Mouse (Mus musculus) lung, embryonic 14.5 days (tissue): Measurements from ENCODE around the gene Tspan4. TPM values are rescaled to one million over a fixed set of nuclear protein-coding genes. Genes with fewer than 3 reads are reported as not detected.

Source experiments
- ATAC-seq: fragments of 200-750 bp; cut with Nextera tagmentation; 2 replicates; pipeline ENCODE4 v1.8.0; 2017; ENCODE audit warnings: mild to moderate bottlenecking, moderate TSS enrichment, moderate library complexity; ENCODE audit not compliant: insufficient read depth
- DNase-seq: peaks from one replicate; pipeline ENCODE4 v3.0.0-alpha.2; 2015
- H3K27ac ChIP-seq: fragments of 300-500 bp; sonication (generic); 2 replicates; pipeline ENCODE4 v1.5.1; 2014; ENCODE audit warnings: low read depth, mild to moderate bottlenecking, moderate library complexity
- H3K27me3 ChIP-seq: fragments of 300-500 bp; sonication (generic); 2 replicates; pipeline ENCODE4 v1.6.1; 2014; ENCODE audit warnings: low read length, control low read depth; ENCODE audit not compliant: insufficient read depth
- H3K36me3 ChIP-seq: fragments of 300-500 bp; sonication (generic); 2 replicates; pipeline ENCODE4 v1.6.1; 2014; ENCODE audit warnings: control low read depth; ENCODE audit not compliant: insufficient read depth
- H3K4me1 ChIP-seq: fragments of 300-500 bp; sonication (generic); 2 replicates; pipeline ENCODE4 v1.6.1; 2014; ENCODE audit warnings: antibody characterized with exemption, control low read depth; ENCODE audit not compliant: insufficient read depth
- H3K4me2 ChIP-seq: fragments of 300-500 bp; sonication (generic); 2 replicates; pipeline ENCODE4 v1.6.1; 2014; ENCODE audit warnings: mild to moderate bottlenecking
- H3K4me3 ChIP-seq: fragments of 300-500 bp; sonication (generic); 2 replicates; pipeline ENCODE4 v1.5.1; 2014; ENCODE audit warnings: low read depth, low read length
- H3K9ac ChIP-seq: fragments of 300-500 bp; sonication (generic); 2 replicates; pipeline ENCODE4 v1.6.1; 2014
- H3K9me3 ChIP-seq: fragments of 300-500 bp; sonication (generic); 2 replicates; pipeline ENCODE4 v1.6.1; 2016; ENCODE audit warnings: low read depth, low read length, control low read depth
- CTCF ChIP-seq: IDR thresholded peaks from 2 replicates; pipeline ENCODE4 v1.5.1; 2016; ENCODE audit warnings: antibody characterized with exemption, low read depth
- whole genome bisulfite sequencing: fragments of 180-500 bp; shearing (Covaris S2); extraction: QIAGEN DNeasy Blood & Tissue Kit; methylation state at CpG from one replicate; pipeline ENCODE4 v1.1.7; 2014; 5-methylcytosine and 5-hydroxymethylcytosine counted together
- polyA plus RNA-seq: library from polyadenylated mRNA; unstranded; fragments of >200 nt; fragmentation: Nextera tagmentation; extraction: Ambion mirVana; gene quantifications from 2 replicates; pipeline ENCODE4 v1.2.1, GENCODE M21; 2014

Tspan4 gene
- polyA plus RNA-seq, 1 experiment from 2014 or later = 100.0 TPM

DNA sequence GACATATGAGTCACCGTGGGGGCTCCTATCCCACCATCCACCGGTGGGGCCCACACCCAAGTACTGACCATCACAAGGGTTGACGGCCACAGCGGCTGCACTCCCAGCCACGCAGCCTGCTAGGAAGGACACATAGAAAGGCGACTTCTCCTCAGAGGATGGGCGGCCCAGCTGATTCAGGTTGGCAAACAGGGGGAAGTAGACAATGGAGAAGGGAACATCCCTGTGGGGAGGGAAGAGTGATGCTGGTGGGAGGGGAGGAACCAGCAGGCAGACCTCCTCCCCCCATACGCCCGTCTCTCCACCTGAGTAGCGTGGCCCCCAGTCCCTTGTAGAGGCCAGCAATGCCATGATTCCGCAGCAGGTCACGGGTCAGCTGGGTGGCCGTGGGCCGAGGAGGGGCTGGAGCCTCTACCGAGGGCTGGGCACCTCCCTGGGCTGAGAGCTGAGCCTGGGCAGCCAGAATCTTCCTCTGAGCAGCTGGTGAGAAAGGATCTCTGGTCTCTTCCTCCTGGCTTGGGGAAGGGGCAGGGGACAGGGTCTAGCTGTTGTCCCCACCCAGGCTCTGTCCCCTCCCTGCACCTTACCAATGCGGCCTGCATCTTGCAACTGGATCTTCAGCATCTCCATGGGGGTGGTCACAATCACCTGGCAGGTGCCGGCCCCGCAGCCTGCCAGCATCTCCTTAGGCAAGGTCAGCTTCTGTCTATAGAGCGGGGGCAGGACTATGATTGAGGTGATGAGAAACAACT is 43.4 kb upstream of the Tspan4 start:
- TF ChIP-seq CTCF = no peak
- ATAC-seq (no peak), DNase-seq (no peak)
- H3K4me1 ChIP-seq = peaks cover 15% of the 10 kb centered on the region; the same call in 1 of the 2 replicates
- no peak overlapping the region for H3K4me3 ChIP-seq
- WGBS = 88% methylated on average over 19 of the region's 19 CpGs
- H3K9ac ChIP-seq = no peak overlapping the region
- H3K27me3 ChIP-seq = no peaks in the 10 kb centered on the region
- peaks cover 35% of the 10 kb centered on the region for H3K36me3 ChIP-seq
- no peak overlapping the region for H3K27ac ChIP-seq
- H3K9me3 ChIP-seq = no peaks in the 10 kb centered on the region
- no peak overlapping the region for H3K4me2 ChIP-seq

DNA sequence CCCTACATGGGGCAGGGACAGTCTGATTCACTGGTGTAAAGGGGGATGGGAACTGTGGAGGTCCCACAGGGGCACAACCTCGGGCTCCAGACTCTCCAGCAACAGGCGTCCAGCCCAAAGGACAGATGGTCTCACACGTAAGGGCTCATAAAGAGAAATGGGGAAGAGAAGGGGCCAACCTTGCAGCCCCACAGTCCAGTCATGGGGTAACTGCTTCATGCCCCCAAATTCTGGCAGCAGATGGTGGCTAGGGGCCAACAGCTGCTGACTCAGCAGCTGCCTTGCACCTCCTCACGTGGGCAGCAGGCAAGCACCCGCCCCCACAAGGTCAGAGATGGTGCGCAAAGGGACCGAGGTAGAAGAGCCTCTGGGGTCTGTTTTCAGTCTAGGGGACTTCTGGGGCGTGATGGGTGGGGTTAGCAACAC is 42.8 kb upstream of the Tspan4 start:
- Histone ChIP-seq H3K4me3 (no peak overlapping the region), H3K27me3 (no peaks in the 10 kb centered on the region), H3K4me1 (peaks cover 20% of the 10 kb centered on the region; the same call in 1 of the 2 replicates), H3K4me2 (no peak overlapping the region), H3K9me3 (no peaks in the 10 kb centered on the region), H3K9ac (no peak overlapping the region), H3K36me3 (peaks cover 35% of the 10 kb centered on the region), H3K27ac (no peak overlapping the region)
- WGBS = 78% methylated on average over 8 of the region's 8 CpGs
- TF ChIP-seq CTCF = no peak
- DNase-seq = no peak
- no peak for ATAC-seq

DNA sequence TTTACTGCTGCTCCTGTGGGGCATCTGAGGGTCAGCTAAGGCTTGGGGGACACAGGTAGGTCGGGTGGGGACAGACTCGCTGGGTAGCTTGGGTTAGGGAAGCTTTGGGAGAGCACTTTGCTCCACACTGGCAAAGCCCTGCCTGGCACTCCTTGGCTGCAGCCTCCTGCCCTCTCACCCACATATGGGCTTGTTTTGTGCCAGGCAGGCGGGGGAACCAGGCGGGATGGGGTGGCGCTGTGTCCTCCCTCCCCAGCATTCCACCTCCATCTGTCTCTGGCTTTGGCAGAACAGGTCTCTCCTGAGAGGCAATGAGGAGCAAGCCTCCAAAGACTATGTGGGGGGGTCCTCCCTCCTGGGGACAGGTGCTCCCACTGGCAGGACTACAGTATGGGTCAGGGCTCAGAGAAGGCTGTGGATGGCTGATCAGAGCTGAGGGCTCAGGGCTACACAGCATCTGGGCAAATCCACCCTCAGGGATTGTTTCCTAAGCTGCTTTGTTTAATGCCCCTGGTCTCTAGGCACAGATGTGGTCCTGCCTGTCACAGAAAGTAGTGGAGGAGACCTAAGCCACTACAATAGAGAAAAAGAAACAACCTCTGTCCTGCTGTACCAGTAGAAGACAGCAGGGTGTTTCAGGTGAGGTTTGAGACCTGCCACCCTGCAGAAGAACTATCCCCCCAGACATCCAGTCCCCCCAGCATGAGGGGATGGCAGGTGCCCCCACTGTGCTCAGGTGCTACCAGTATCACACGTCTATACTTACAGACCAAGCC is 42.1 kb upstream of the Tspan4 start:
- ATAC-seq (no peak), DNase-seq (no peak)
- TF ChIP-seq CTCF = no peak
- Histone ChIP-seq H3K27me3 (no peaks in the 10 kb centered on the region), H3K27ac (no peak overlapping the region), H3K4me2 (no peak overlapping the region), H3K36me3 (peaks cover 35% of the 10 kb centered on the region), H3K9me3 (no peaks in the 10 kb centered on the region), H3K4me1 (peaks cover 20% of the 10 kb centered on the region; the same call in 1 of the 2 replicates), H3K4me3 (no peak overlapping the region), H3K9ac (no peak overlapping the region)
- WGBS = 91% methylated on average over 6 of the region's 6 CpGs

DNA sequence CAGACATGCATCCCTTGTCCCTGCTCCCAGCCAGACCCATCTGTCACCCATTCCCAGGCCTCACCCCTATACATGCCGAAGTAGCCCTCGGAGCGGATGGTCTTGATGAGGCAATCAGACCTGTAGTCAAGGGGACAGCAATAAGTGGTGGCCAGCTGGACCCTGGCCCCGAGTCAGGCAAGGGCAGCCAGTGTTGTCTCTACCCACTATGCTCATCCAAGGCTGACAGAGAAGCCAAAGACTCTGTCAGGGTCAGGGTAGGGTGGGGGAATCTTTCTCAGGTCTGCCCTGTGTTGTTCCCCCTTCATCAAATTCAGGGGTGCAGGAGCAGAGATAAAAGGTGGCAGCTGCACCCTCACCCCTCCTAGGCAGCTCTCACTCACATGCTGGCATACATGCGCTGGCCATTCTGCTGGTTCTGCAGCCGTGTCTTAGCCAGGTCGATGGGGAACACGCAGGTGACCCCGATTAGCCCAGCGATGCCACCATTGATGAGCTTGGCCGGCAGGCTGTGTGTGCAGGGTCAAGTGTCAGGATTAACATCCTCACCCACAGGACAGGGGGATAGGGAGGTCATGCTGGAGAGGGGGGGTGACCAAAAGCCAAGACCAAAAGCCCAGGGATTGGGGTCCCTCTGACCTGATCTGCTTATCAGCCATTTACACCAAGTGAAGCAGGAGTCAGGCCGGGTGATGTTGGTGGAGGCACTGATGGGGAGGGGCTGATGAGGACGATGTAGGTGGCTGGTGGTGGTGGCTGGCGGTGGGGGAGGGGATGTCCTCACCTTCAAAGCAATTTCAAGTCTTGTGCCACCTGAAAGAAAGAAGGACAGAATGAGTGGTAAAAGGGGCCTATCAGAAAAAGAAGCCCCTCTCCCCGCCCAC is 41.3 kb upstream of the Tspan4 start:
- no peak for DNase-seq
- Histone ChIP-seq H3K27me3 (no peaks in the 10 kb centered on the region), H3K9me3 (no peaks in the 10 kb centered on the region), H3K36me3 (peaks cover 42% of the 10 kb centered on the region), H3K9ac (peak overlapping the region; percentile 51), H3K4me2 (peak overlapping the region; percentile 70), H3K4me1 (peaks cover 20% of the 10 kb centered on the region; the same call in 1 of the 2 replicates), H3K4me3 (peak overlapping the region; percentile 37), H3K27ac (no peak overlapping the region)
- no peak for TF ChIP-seq CTCF
- WGBS = 66% methylated on average over 15 of the region's 15 CpGs
- no peak for ATAC-seq

DNA sequence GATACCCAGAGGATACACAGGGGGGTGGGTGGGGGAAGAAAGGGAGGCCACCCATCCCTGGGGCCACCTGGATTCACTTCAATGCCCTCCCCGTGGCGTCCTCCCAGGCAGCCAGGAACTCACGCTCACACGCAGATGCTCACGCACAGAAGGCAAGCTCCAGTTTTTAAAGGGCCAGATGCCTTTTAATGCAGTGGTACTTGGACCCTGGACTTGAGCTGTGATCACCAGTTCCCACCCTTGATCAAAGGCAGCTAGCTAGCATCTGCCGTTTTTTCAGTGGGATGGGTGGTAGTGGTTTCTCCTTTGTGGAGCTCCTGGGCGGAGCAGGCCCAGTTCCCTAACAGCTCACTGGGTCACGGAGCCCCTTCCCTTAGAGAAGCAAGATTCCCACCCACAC is 40.6 kb upstream of the Tspan4 start:
- Histone ChIP-seq H3K4me2 (peak overlapping the region; percentile 70), H3K9ac (peak overlapping the region; percentile 51), H3K27ac (no peak overlapping the region; the same call in 1 of the 2 replicates), H3K27me3 (no peaks in the 10 kb centered on the region), H3K4me3 (peak overlapping the region; percentile 37), H3K9me3 (no peaks in the 10 kb centered on the region), H3K4me1 (peaks cover 20% of the 10 kb centered on the region; the same call in 1 of the 2 replicates), H3K36me3 (peaks cover 50% of the 10 kb centered on the region)
- 13% methylated on average over 8 of the region's 8 CpGs for WGBS
- no peak for ATAC-seq
- peak; percentile 72 for DNase-seq
- TF ChIP-seq CTCF = no peak

DNA sequence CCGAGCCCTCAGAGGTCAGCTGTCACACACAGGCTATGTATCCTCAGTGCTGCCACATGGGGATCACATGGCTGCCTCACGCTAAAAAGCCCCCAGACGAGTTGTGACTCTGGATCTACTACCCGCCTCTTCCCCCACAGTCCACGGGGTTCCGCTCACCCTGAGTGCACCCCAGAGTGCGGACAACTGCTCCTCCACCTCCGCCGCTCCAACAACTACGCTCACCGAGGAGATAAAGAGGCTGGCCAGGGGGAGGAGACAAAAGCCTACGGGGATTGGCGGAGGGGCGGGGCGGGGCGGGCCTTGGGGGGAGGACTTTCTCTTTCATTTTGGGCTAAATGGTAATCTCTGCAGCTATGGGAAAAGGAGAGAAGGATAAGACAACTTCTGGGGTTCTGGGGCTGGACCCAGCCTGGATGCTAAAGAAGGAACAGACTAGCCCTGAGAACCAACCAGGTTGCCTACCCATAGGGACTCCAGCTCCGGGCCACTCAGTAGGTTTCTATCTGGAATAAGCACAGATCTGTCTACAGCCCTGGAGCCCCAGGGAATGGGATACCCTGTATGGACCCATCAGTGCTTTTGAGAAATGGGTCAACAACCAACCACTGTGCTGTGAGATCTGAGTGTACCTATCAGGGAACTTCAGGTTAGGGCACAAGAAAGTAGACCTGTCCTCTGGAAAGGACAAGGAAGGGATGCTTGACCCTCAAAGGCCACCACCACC is 39.7 kb upstream of the Tspan4 start:
- peak overlapping the region; percentile 70 for H3K4me2 ChIP-seq
- H3K9ac ChIP-seq = peak overlapping the region; percentile 51
- ATAC-seq = peak; percentile 26
- no peak for TF ChIP-seq CTCF
- H3K36me3 ChIP-seq = peaks cover 56% of the 10 kb centered on the region
- 4% methylated on average over 17 of the region's 17 CpGs for WGBS
- no peaks in the 10 kb centered on the region for H3K9me3 ChIP-seq
- no peaks in the 10 kb centered on the region for H3K27me3 ChIP-seq
- DNase-seq = peak; percentile 73
- peak overlapping the region; percentile 37 for H3K4me3 ChIP-seq
- H3K27ac ChIP-seq = no peak overlapping the region
- peaks cover 20% of the 10 kb centered on the region; the same call in 1 of the 2 replicates for H3K4me1 ChIP-seq
